Mouse (Mus musculus) cerebellum, adult 2 months (tissue): ENCODE results near the gene Gadd45g.

ENCODE experiments used
- CTCF ChIP-seq: fragments of 200-500 bp; IDR thresholded peaks from 2 replicates; pipeline ENCODE4 v1.5.1; 2011; ENCODE audit warnings: low read depth, mild to moderate bottlenecking, control low read depth, low read length, moderate library complexity, borderline replicate concordance; ENCODE audit not compliant: insufficient read depth
- POLR2A ChIP-seq: fragments of 200-500 bp; IDR thresholded peaks from 2 replicates; pipeline ENCODE4 v1.6.1; 2011; ENCODE audit warnings: low read length, control low read depth, borderline replicate concordance; ENCODE audit not compliant: insufficient read depth

GRCm38 (mm10) chr13:51819351-51819750, 27.1 kb upstream of the Gadd45g start:
- TF ChIP-seq CTCF: no peak
- TF ChIP-seq POLR2A: no peak
